Mouse (Mus musculus) testis, adult 2 months (tissue): ENCODE data around the gene Dennd1b.

Experiments
- CTCF ChIP-seq: fragments of 200-500 bp; IDR thresholded peaks from 2 replicates; pipeline ENCODE4 v1.5.1; 2012; ENCODE audit warnings: low read depth, mild to moderate bottlenecking, inconsistent platforms, low read length, moderate library complexity; ENCODE audit not compliant: control insufficient read depth, insufficient read depth, insufficient replicate concordance
- POLR2A ChIP-seq: fragments of 200-500 bp; IDR thresholded peaks from 2 replicates; pipeline ENCODE4 v1.6.1; 2012; ENCODE audit warnings: low read depth, mild to moderate bottlenecking, inconsistent platforms, low read length, moderate library complexity; ENCODE audit not compliant: control insufficient read depth

- TF ChIP-seq CTCF, result no peak
- no peak for TF ChIP-seq POLR2A
Measured at GRCm38 (mm10) chr1:139079000-139079399, 115.8 kb downstream of the Dennd1b start.
